Mouse (Mus musculus) MEL (cell line): ENCODE results near the gene Olfr1118. TPM values are rescaled to one million over a fixed set of nuclear protein-coding genes. Genes with fewer than 3 reads are reported as not detected.
"Not testable (repeated sequence)": the region's sequence is repeated elsewhere in the genome, so short reads cannot be mapped to it uniquely, and the experiment has no call there.

Experiments
- DNase-seq: peaks from one replicate; pipeline ENCODE4 v3.0.0; 2011; ENCODE audit warnings: low read depth, low spot score
- H3K27ac ChIP-seq: 2 replicates; pipeline ENCODE4 v1.5.1; 2012; ENCODE audit warnings: low read depth, mild to moderate bottlenecking, control low read depth, low read length, moderate library complexity; ENCODE audit not compliant: control insufficient read depth
- H3K27me3 ChIP-seq, 2 experiments: fragments of 150-350 bp in 1 of 2; sonication (generic) in 1 of 2; 2 replicates each; pipeline ENCODE4 v1.6.1; 2012; ENCODE audit warnings: low read length in 2 of 2, mild to moderate bottlenecking in 2 of 2, improper control_type of control experiment in 1 of 2, moderate library complexity in 1 of 2; ENCODE audit not compliant: insufficient read depth in 2 of 2, control insufficient read depth in 1 of 2
- H3K36me3 ChIP-seq, 2 experiments: 2 replicates each; pipeline ENCODE4 v1.6.1; 2012 to 2014; ENCODE audit warnings: low read length in 2 of 2, improper control_type of control experiment in 1 of 2, inconsistent platforms in 1 of 2, mild to moderate bottlenecking in 1 of 2; ENCODE audit not compliant: insufficient read depth in 2 of 2, control insufficient read depth in 1 of 2
- H3K4me1 ChIP-seq, 2 experiments: fragments of 150-350 bp in 1 of 2; sonication (generic) in 1 of 2; 2 replicates each; pipeline ENCODE4 v1.6.1; 2012; ENCODE audit warnings: low read length in 2 of 2, improper control_type of control experiment in 1 of 2, mild to moderate bottlenecking in 1 of 2; ENCODE audit not compliant: insufficient read depth in 2 of 2, control insufficient read depth in 1 of 2
- H3K4me3 ChIP-seq, 2 experiments: fragments of 150-350 bp in 1 of 2; sonication (generic) in 1 of 2; 2 replicates each; pipeline ENCODE4 v1.5.1; 2012; ENCODE audit warnings: low read depth in 2 of 2, low read length in 2 of 2, mild to moderate bottlenecking in 2 of 2, moderate library complexity in 2 of 2, control low read depth in 1 of 2, improper control_type of control experiment in 1 of 2; ENCODE audit not compliant: control insufficient read depth in 1 of 2, insufficient read depth in 1 of 2
- H3K79me2 ChIP-seq: 2 replicates; pipeline ENCODE4 v1.6.1; 2012; ENCODE audit warnings: mild to moderate bottlenecking, low read length, moderate library complexity; ENCODE audit not compliant: control insufficient read depth, poor library complexity, insufficient read depth
- H3K9ac ChIP-seq: 2 replicates; pipeline ENCODE4 v1.6.1; 2012; ENCODE audit warnings: low read depth, mild to moderate bottlenecking, control low read depth, low read length, moderate library complexity; ENCODE audit not compliant: control insufficient read depth, poor library complexity, severe bottlenecking
- H3K9me3 ChIP-seq: fragments of 150-350 bp; sonication (generic); replicated peaks from 2 replicates; pipeline ENCODE4 v1.6.1; 2012; ENCODE audit warnings: mild to moderate bottlenecking, low read length, improper control_type of control experiment, moderate library complexity; ENCODE audit not compliant: insufficient read depth
- CHD1 ChIP-seq: IDR thresholded peaks from 2 replicates; pipeline ENCODE4 v1.6.1; 2012; ENCODE audit warnings: low read depth, mild to moderate bottlenecking, inconsistent platforms, low read length, improper control_type of control experiment
- CHD2 ChIP-seq: IDR thresholded peaks from 2 replicates; pipeline ENCODE4 v1.6.1; 2011; ENCODE audit warnings: low read length, improper control_type of control experiment
- CTCF ChIP-seq, 3 experiments: IDR thresholded peaks in 2 of 3; conservative IDR thresholded peaks in 1 of 3; 2 replicates each; pipeline ENCODE4 v1.5.1; 2011 to 2012; ENCODE audit warnings: low read length in 3 of 3, low read depth in 2 of 3, mild to moderate bottlenecking in 2 of 3, improper control_type of control experiment in 1 of 3, inconsistent platforms in 1 of 3, mixed read lengths in 1 of 3, moderate library complexity in 1 of 3; ENCODE audit not compliant: control insufficient read depth in 1 of 3, insufficient read depth in 1 of 3, poor library complexity in 1 of 3, severe bottlenecking in 1 of 3
- E2F4 ChIP-seq: IDR thresholded peaks from 2 replicates; pipeline ENCODE4 v1.6.1; 2011; ENCODE audit warnings: low read depth, low read length, improper control_type of control experiment, borderline replicate concordance
- ELF1 ChIP-seq: IDR thresholded peaks from 2 replicates; pipeline ENCODE4 v1.6.1; 2014; ENCODE audit warnings: low read depth, mild to moderate bottlenecking, inconsistent platforms, low read length, improper control_type of control experiment, moderate library complexity
- ETS1 ChIP-seq: IDR thresholded peaks from 2 replicates; pipeline ENCODE4 v1.6.1; 2012; ENCODE audit warnings: low read depth, mild to moderate bottlenecking, inconsistent platforms, low read length, improper control_type of control experiment, moderate library complexity
- GABPA ChIP-seq: IDR thresholded peaks from 2 replicates; pipeline ENCODE4 v1.6.1; 2012; ENCODE audit warnings: low read depth, mild to moderate bottlenecking, inconsistent platforms, low read length, improper control_type of control experiment, moderate library complexity
- GATA1 ChIP-seq: IDR thresholded peaks from 2 replicates; pipeline ENCODE4 v1.6.1; 2011; ENCODE audit warnings: low read depth, low read length, improper control_type of control experiment
- JUND ChIP-seq: IDR thresholded peaks from 2 replicates; pipeline ENCODE4 v1.6.1; 2011; ENCODE audit warnings: low read depth, mild to moderate bottlenecking, improper control_type of control experiment, low read length
- KAT2A ChIP-seq: conservative IDR thresholded peaks from 2 replicates; pipeline ENCODE4 v1.6.1; 2012; ENCODE audit warnings: low read depth, low read length, improper control_type of control experiment, inconsistent platforms
- MAFK ChIP-seq: IDR thresholded peaks from 2 replicates; pipeline ENCODE4 v1.6.1; 2011; ENCODE audit warnings: low read depth, mild to moderate bottlenecking, low read length, improper control_type of control experiment, borderline replicate concordance
- MAX ChIP-seq: IDR thresholded peaks from 2 replicates; pipeline ENCODE4 v1.6.1; 2011; ENCODE audit warnings: low read length, improper control_type of control experiment
- MEF2A ChIP-seq: IDR thresholded peaks from 2 replicates; pipeline ENCODE4 v1.6.1; 2014; ENCODE audit warnings: low read depth, mild to moderate bottlenecking, inconsistent platforms, low read length, improper control_type of control experiment; ENCODE audit not compliant: poor library complexity, insufficient replicate concordance, severe bottlenecking; ENCODE audit errors: extremely low read depth
- MYB ChIP-seq: IDR thresholded peaks from 2 replicates; pipeline ENCODE4 v1.6.1; 2011; ENCODE audit warnings: mild to moderate bottlenecking, low read depth, low read length, improper control_type of control experiment
- MYC ChIP-seq: IDR thresholded peaks from 2 replicates; pipeline ENCODE4 v1.6.1; 2011; ENCODE audit warnings: low read depth, mild to moderate bottlenecking, low read length, improper control_type of control experiment, moderate library complexity
- POLR2AphosphoS2 ChIP-seq: IDR thresholded peaks from 2 replicates; pipeline ENCODE4 v1.6.1; 2011; ENCODE audit warnings: low read length, improper control_type of control experiment
- RAD21 ChIP-seq: IDR thresholded peaks from 2 replicates; pipeline ENCODE4 v1.6.1; 2011; ENCODE audit warnings: mild to moderate bottlenecking, low read depth, low read length, improper control_type of control experiment
- SIN3A ChIP-seq: IDR thresholded peaks from 2 replicates; pipeline ENCODE4 v1.6.1; 2012; ENCODE audit warnings: low read length, improper control_type of control experiment, inconsistent platforms
- SMC3 ChIP-seq: IDR thresholded peaks from 2 replicates; pipeline ENCODE4 v1.6.1; 2011; ENCODE audit warnings: low read depth, low read length, improper control_type of control experiment
- TBP ChIP-seq: IDR thresholded peaks from 2 replicates; pipeline ENCODE4 v1.8.0; 2011; ENCODE audit warnings: low read depth, low read length, improper control_type of control experiment
- TCF12 ChIP-seq: IDR thresholded peaks from 2 replicates; pipeline ENCODE4 v1.6.1; 2014; ENCODE audit warnings: low read depth, mild to moderate bottlenecking, inconsistent platforms, low read length, improper control_type of control experiment, moderate library complexity
- UBTF ChIP-seq: IDR thresholded peaks from 2 replicates; pipeline ENCODE4 v1.6.1; 2012; ENCODE audit warnings: low read depth, mild to moderate bottlenecking, inconsistent platforms, low read length, improper control_type of control experiment, moderate library complexity, borderline replicate concordance; ENCODE audit not compliant: insufficient read depth
- USF1 ChIP-seq: IDR thresholded peaks from 2 replicates; pipeline ENCODE4 v1.6.1; 2014; ENCODE audit warnings: low read depth, mild to moderate bottlenecking, inconsistent platforms, low read length, improper control_type of control experiment, moderate library complexity
- USF2 ChIP-seq, 2 experiments: IDR thresholded peaks; 2 replicates each; pipeline ENCODE4 v1.6.1; 2011 to 2012; ENCODE audit warnings: improper control_type of control experiment in 2 of 2, low read length in 2 of 2, borderline replicate concordance in 1 of 2, inconsistent platforms in 1 of 2, low read depth in 1 of 2, mild to moderate bottlenecking in 1 of 2; ENCODE audit not compliant: insufficient read depth in 1 of 2
- ZC3H11A ChIP-seq: IDR thresholded peaks from 2 replicates; pipeline ENCODE4 v1.6.1; 2012; ENCODE audit warnings: low read depth, mild to moderate bottlenecking, inconsistent platforms, low read length, improper control_type of control experiment
- ZKSCAN1 ChIP-seq: IDR thresholded peaks from 2 replicates; pipeline ENCODE4 v1.6.1; 2012; ENCODE audit warnings: low read depth, mild to moderate bottlenecking, inconsistent platforms, low read length, improper control_type of control experiment, moderate library complexity
- ZMIZ1 ChIP-seq: IDR thresholded peaks from 2 replicates; pipeline ENCODE4 v1.6.1; 2012; ENCODE audit warnings: low read depth, mild to moderate bottlenecking, inconsistent platforms, low read length, improper control_type of control experiment, moderate library complexity
- ZNF384 ChIP-seq: IDR thresholded peaks from 2 replicates; pipeline ENCODE4 v1.6.1; 2012; ENCODE audit warnings: low read depth, mild to moderate bottlenecking, inconsistent platforms, low read length, improper control_type of control experiment
- polyA plus RNA-seq, 2 experiments: library from polyadenylated mRNA; stranded (reverse) in 1 of 2; unstranded in 1 of 2; fragments of >175 nt in 1 of 2; fragments of >200 nt in 1 of 2; gene quantifications; 2 replicates each; pipeline versions ENCODE4 v1.2.1 to v1.2.4; 2012; ENCODE audit warnings: low replicate concordance in 2 of 2, low read depth in 1 of 2; ENCODE audit not compliant: insufficient read length in 2 of 2, insufficient read depth in 1 of 2, missing spikeins in 1 of 2
- total RNA-seq: library from RNA; depleted of rRNA; stranded (reverse); fragments of 300-350 nt; gene quantifications from 2 replicates; pipeline ENCODE4 v1.2.3, GENCODE M21; 2012; rRNA removed

Olfr1118 gene
- total RNA-seq, result not detected in 2 replicates
- not detected for polyA plus RNA-seq

- H3K27ac ChIP-seq, result no peak within 1 kb of the TSS
- H3K27me3 ChIP-seq, result no peaks in the 10 kb centered on the region
- H3K36me3 ChIP-seq, result no peaks in the 10 kb centered on the region
- no peaks in the 10 kb centered on the region for H3K79me2 ChIP-seq
- no peak for TF ChIP-seq POLR2AphosphoS2
- TF ChIP-seq E2F4, result no peak
- TF ChIP-seq TBP, result no peak
- no peak for TF ChIP-seq ZNF384
- no peak for TF ChIP-seq UBTF
- no peak for TF ChIP-seq GATA1
- no peak for TF ChIP-seq KAT2A
- no peak for TF ChIP-seq ZMIZ1
- TF ChIP-seq ZKSCAN1, result no peak
- no peak for TF ChIP-seq SIN3A
- TF ChIP-seq MYC, result no peak
- TF ChIP-seq ELF1, result no peak
- TF ChIP-seq TCF12, result no peak
- TF ChIP-seq MAFK, result no peak
- no peak for TF ChIP-seq ZC3H11A
- TF ChIP-seq USF1, result no peak
- TF ChIP-seq GABPA, result no peak
- TF ChIP-seq CTCF (IDR thresholded peaks at IDR 0.05 in 2 of 3, conservative IDR thresholded peaks at IDR 0.05 in 1 of 3; ENCODE audit: control insufficient read depth in 1 of 3, insufficient read depth in 1 of 3, low read depth in 2 of 3, low read length in 3 of 3, poor library complexity in 1 of 3, severe bottlenecking in 1 of 3), result no peak
- no peak for TF ChIP-seq MEF2A
- no peak for DNase-seq
- no peaks in the 10 kb centered on the region for H3K9me3 ChIP-seq
- no peak within 1 kb of the TSS for H3K4me3 ChIP-seq
- H3K9ac ChIP-seq, result no peak within 1 kb of the TSS
- H3K4me1 ChIP-seq, result no peaks in the 10 kb centered on the region
Observed at GRCm38 (mm10) chr2:87307281-87307680, at the start of gene Olfr1118. Olfr1118 (plus strand) TSS chr2:87307581.

GRCm38 (mm10) chr2:87267234-87267633 lies 40.1 kb upstream of the Olfr1118 start, which contains the start of gene Olfr1116:
Olfr1116 (plus strand) TSS chr2:87267534.
- Histone ChIP-seq H3K9me3 (no peaks in the 10 kb centered on the region), H3K79me2 (no peaks in the 10 kb centered on the region), H3K4me3 (no peak within 1 kb of the TSS), H3K9ac (no peak within 1 kb of the TSS), H3K27me3 (no peaks in the 10 kb centered on the region), H3K27ac (no peak within 1 kb of the TSS), H3K36me3 (no peaks in the 10 kb centered on the region), H3K4me1 (no peaks in the 10 kb centered on the region)
- no peak for DNase-seq
- TF ChIP-seq MAX (no peak), USF2 (IDR thresholded peaks at IDR 0.05; ENCODE audit: borderline replicate concordance in 1 of 2, insufficient read depth in 1 of 2, low read depth in 1 of 2, low read length in 2 of 2) (no peak), MYC (no peak), JUND (no peak), CHD2 (no peak), USF1 (no peak), ETS1 (no peak), POLR2AphosphoS2 (no peak), ZKSCAN1 (no peak), CHD1 (no peak), SMC3 (no peak), RAD21 (no peak), MYB (no peak)

- not testable (repeated sequence) for H3K36me3 ChIP-seq, H3K4me3 ChIP-seq, H3K27me3 ChIP-seq, H3K4me1 ChIP-seq, H3K27ac ChIP-seq, H3K9me3 ChIP-seq, H3K9ac ChIP-seq, DNase-seq, H3K79me2 ChIP-seq
Observed at GRCm38 (mm10) chr2:87293977-87294376, 13.4 kb upstream of the Olfr1118 start.
